Mouse (Mus musculus) spleen, adult 18-20 months (tissue): ENCODE measurements around the gene Olfr1501.
"Not testable (repeated sequence)": the region's sequence is repeated elsewhere in the genome, so short reads cannot be mapped to it uniquely, and the experiment has no call there.

Experiments used
- DNase-seq, 2 experiments: peaks; one replicate each; pipeline ENCODE4 v3.0.0; 2022; ENCODE audit warnings: mixed read lengths in 2 of 2

Olfr1501 gene

GRCm38 (mm10) chr19:13850592-13850991, at the start of gene Olfr1501:
TSS of gene Olfr1501 (minus strand) at chr19:13850692.
- DNase-seq, result not testable (repeated sequence)

DNA sequence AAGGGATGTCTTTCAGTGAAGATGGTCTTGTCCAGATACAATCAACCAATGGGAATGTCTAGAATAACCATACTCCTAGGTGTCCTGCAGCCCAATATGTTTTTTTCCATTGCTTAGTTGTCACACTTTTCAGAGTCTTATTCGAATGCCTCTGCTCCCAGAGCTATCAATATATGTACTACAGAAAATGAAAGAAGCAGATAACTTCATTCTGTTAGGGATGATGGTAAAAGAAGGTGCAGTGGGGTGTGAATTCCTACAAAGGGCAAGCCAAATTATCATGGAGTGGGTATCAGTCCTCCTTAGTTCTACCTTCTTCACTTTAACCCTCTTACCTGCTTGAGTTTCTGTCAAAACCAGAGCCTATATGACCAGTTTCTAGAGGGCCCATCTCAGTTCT, 47.3 kb upstream of the Olfr1501 start, which contains the start of gene Olfr1504:
Olfr1504 (minus strand) TSS at position 101 of the 400 bp plus-strand sequence.
- DNase-seq, result no peak

DNA sequence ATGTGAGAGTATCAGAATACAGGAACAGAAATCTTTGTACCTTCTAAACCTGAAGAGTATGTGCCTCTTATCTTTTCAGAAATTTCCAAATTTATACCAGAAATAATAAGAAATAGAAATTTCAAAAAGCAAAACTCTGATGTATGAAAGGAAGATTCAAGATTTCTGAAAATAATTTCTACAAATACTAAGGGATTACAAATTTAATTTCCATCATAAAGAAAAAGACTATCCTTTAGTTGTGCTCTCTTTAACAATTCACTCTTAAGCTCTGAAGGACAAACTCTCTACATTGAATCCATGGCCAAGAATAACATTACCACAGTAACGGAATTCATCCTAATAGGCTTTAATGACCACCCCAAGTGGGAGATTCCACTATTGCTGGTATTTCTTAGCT, 11.0 kb upstream of the Olfr1501 start, which contains the start of gene Olfr1502:
Olfr1502 (plus strand) TSS at position 301 of the 400 bp plus-strand sequence.
- DNase-seq, result no peak

DNA sequence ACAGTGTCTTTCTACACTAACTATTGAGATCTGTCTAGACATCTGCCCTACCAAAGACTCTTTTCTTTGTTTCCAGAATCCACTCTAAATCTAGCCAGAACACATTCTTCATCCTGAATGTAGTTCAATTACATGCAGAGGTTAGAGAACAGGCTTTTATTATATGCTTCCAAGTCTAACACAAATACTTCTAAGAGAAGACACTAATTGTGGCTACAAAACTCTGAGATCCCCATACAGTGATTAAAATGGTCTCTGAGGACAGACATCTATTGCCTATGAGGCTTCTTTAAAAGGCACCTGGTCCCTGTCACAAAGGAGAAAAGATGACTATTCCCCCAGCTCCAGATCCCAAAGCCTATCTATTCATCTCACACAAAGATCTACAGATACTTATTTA, 20.1 kb downstream of the Olfr1501 start, which contains the start of gene Olfr1500:
Olfr1500 (minus strand) TSS at position 101 of the 400 bp plus-strand sequence.
- no peak for DNase-seq

DNA sequence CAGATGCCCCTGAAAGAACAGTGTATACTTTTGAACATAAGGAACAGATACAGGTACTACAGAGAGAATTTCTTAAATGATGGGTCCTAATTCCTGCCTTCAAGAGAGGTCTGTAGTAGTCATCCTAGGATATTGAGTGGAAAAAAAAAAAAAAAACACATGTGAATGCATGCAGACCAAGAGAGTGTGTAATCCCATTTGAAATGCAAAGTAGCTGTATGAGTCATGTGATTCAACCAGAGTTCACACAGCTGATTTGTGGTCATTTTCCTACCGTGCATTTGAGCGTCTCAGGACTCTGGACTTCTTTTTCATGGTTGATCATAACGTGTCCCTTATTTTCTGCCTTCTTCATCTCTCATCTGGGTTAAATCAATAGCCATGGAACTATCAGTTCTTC, 22.0 kb downstream of the Olfr1501 start:
- DNase-seq, result no peak

DNA sequence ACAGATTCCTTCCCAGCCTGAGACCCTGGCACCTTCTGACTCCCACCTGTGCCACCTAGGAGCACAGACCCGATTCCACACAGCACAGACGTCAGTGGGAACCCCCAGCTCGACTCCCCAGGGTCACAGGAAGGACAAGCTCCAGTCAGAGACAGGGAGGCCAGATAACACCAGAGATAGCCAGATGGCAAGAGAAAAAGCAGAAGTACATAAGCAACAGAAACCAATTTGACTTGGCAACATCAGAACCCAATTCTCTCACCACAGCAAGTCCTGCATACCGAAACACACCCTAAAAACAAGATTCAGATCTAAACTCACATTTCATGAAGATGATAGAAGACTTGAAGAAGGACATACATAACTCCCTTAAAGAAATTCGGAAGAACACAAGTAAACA, 29.6 kb downstream of the Olfr1501 start:
- no peak for DNase-seq

- DNase-seq, result no peak
Observed at GRCm38 (mm10) chr19:13819347-13819746, 31.1 kb downstream of the Olfr1501 start, which contains the start of gene Olfr1499. TSS of gene Olfr1499 (minus strand) at chr19:13819447.

DNA sequence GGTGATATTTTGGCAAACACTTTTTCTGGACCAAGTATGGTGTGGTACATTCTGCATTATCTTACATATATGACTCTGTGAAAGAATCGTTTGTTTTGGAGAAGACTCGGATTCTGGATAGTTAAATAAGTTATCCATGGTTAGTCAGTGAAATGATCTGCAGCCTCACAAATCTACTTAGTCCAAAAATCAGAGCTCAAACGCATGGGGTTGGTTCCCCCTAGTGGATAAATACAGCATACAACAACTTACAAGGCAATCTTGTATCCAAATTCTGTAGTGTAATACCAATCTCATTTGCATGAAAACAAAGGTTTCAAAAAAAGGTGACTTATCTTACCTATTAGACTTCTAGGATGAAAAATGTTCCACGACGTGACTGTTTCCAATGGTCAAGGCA, 31.7 kb downstream of the Olfr1501 start:
- no peak for DNase-seq

DNA sequence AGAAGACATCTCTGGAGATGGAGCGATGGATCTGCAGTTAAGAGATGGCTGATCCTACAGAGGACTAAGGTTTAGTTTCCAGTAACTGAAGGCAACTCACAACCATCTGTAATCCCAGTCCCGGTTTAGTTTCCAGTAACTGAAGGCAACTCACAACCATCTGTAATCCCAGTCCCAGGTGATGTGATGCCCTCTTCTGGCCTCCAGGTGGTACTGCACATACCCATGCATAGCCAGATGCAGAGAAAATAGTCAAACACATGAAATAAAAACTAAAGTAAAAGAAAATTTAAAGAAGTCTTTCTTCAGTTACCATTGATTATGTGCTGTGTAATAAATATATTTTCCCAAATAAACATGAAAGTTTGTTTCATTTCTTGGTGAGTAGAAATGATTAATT, 37.7 kb downstream of the Olfr1501 start:
- no peak for DNase-seq

- DNase-seq, result not testable (repeated sequence)
Observed at GRCm38 (mm10) chr19:13805486-13805885, 45.0 kb downstream of the Olfr1501 start.

DNA sequence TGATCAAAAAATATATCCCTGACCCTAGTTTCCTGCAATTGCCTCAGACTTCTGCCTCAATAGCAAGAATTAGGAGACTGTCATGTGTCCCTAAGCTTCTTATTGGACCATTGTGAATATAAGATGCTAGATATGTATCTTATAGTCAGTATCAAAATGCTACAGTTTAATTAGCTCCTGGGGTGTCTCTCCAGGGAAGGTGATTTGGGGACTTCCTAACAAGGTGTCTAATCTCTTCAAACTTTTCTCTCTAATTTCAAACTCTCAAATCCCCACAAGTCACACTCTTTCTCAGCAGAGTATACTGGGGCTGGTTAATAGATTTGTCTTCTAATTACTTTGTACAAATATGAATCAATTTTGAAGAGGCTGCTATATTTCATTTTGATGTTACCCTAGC, 52.4 kb downstream of the Olfr1501 start, which contains the start of gene Olfr1497:
Olfr1497 (minus strand) TSS at position 101 of the 400 bp plus-strand sequence.
- DNase-seq, result no peak
